Comparison of ENCODE assay signal across 12 mouse cellular contexts in the genomic region with DNA sequence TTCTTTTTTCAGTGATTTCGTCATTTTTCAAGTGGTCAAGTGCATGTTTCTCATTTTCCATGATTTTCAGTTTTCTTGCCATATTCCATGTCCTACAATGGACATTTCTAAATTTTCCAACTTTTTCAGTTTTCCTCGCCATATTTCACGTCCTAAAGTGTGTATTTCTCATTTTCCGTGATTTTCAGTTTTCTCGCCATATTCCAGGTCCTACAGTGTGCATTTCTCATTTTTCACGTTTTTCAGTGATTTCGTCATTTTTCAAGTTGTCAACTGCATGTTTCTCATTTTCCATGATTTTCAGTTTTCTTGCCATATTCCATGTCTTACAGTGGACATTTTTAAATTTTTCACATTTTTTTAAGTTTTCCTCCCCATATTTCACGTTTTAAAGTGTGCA. TPM values are rescaled to one million over a fixed set of nuclear protein-coding genes. Genes with fewer than 3 reads are reported as not detected.
DNase-seq lines count a peak whose midpoint lies in the region; ATAC-seq and TF ChIP-seq lines count a peak whose summit lies in the region.
"Not testable (repeated sequence)": the region's sequence is repeated elsewhere in the genome, so short reads cannot be mapped to it uniquely, and the experiment has no call there.
"Had no signal": no experiment of that assay in that cellular context is flagged by ENCODE, and none has a peak within 500 bp of the region (broad histone marks: within the 10 kb centered on the region; RNA-seq: fewer than 3 reads in every experiment).

No protein-coding gene starts in this region.

- H3K27me3 ChIP-seq in forebrain, embryonic 15.5 days; heart, embryonic 15.5 days; lung, embryonic 15.5 days; neural tube, embryonic 15.5 days (replicated peaks): not testable (repeated sequence)

- H3K4me3 ChIP-seq in forebrain, embryonic 15.5 days; heart, embryonic 15.5 days; left cerebral cortex, adult 2 months; lung, embryonic 15.5 days; neural tube, embryonic 15.5 days (replicated peaks): not testable (repeated sequence)

- not testable (repeated sequence) for H3K4me1 ChIP-seq in forebrain, embryonic 15.5 days; heart, embryonic 15.5 days (replicated peaks); lung, embryonic 15.5 days; neural tube, embryonic 15.5 days

- peaks cover 20% of the 10 kb centered on the region for H3K9me3 ChIP-seq in forebrain, embryonic 15.5 days
- H3K9me3 ChIP-seq in heart, embryonic 15.5 days (replicated peaks), result peaks cover 11% of the 10 kb centered on the region
- not testable (repeated sequence) for H3K9me3 ChIP-seq in lung, embryonic 15.5 days; neural tube, embryonic 15.5 days (replicated peaks)

- not testable (repeated sequence) for TF ChIP-seq CTCF in left cerebral cortex, adult 2 months (IDR thresholded peaks at IDR 0.05)

- H3K9ac ChIP-seq in forebrain, embryonic 15.5 days (replicated peaks); heart, embryonic 15.5 days; lung, embryonic 15.5 days; neural tube, embryonic 15.5 days (replicated peaks): not testable (repeated sequence)

- ATAC-seq in forebrain, embryonic 15.5 days (replicated peaks), result peak; percentile 76
- peak; percentile 59 for ATAC-seq in heart, embryonic 15.5 days (replicated peaks; ENCODE audit: insufficient number of reproducible peaks, insufficient read depth, low FRiP score, low read depth)
- ATAC-seq in lung, embryonic 15.5 days (ENCODE audit: borderline replicate concordance, extremely low read depth, low FRiP score, low TSS enrichment), result peak; percentile 73
- ATAC-seq in neural tube, embryonic 15.5 days (ENCODE audit: low FRiP score), result peak; percentile 83

- not testable (repeated sequence) for H3K27ac ChIP-seq in forebrain, embryonic 15.5 days (replicated peaks); heart, embryonic 15.5 days; left cerebral cortex, adult 2 months; lung, embryonic 15.5 days; neural tube, embryonic 15.5 days (replicated peaks)

- intact Hi-C loops in left cerebral cortex, adult 2 months (cut with DNase I), result not testable (repeated sequence)

- H3K36me3 ChIP-seq in forebrain, embryonic 15.5 days; heart, embryonic 15.5 days; lung, embryonic 15.5 days; neural tube, embryonic 15.5 days: not testable (repeated sequence)

- 74% methylated on average over 8 of the region's 8 CpGs for WGBS in forebrain, embryonic 15.5 days
- WGBS in heart, embryonic 15.5 days, result 72% methylated on average over 8 of the region's 8 CpGs
- WGBS in lung, embryonic 15.5 days, result 72% methylated on average over 8 of the region's 8 CpGs
- WGBS in neural tube, embryonic 15.5 days, result 74% methylated on average over 8 of the region's 8 CpGs

- peak; percentile 93 to 100 for DNase-seq in adrenal gland, adult (ENCODE audit: inconsistent age in 2 of 2, low spot score in 1 of 2)
- DNase-seq in kidney, adult 18-20 months, result peak; percentile 71
- DNase-seq in left cerebral cortex, adult 2 months (ENCODE audit: extremely low spot score in 1 of 2, low spot score in 2 of 2), result peak; percentile 94 to 97
- DNase-seq in testis, postnatal 14 days (ENCODE audit: low spot score), result peak; percentile 92

- not testable (repeated sequence) for H3K4me2 ChIP-seq in forebrain, embryonic 15.5 days (replicated peaks); heart, embryonic 15.5 days; lung, embryonic 15.5 days; neural tube, embryonic 15.5 days

RNA-seq across cellular contexts. Expression of gene Gm11168, which starts 3.5 kb away (rescaled TPM):
- polyA plus RNA-seq in forebrain, embryonic 15.5 days (2015; fragmentation: Nextera tagmentation; extraction: Ambion mirVana), result not detected in 2 replicates
- polyA plus RNA-seq in heart, embryonic 15.5 days (2015; fragmentation: Nextera tagmentation; extraction: Ambion mirVana), result not detected in 2 replicates
- not detected for total RNA-seq in left cerebral cortex, adult 2 months (2021)
- not detected in 2 replicates for polyA plus RNA-seq in lung, embryonic 15.5 days (2015; fragmentation: Nextera tagmentation; extraction: Ambion mirVana)
- polyA plus RNA-seq in neural tube, embryonic 15.5 days (2015; fragmentation: Nextera tagmentation; extraction: Ambion mirVana), result not detected in 2 replicates
- polyA plus RNA-seq: cortical plate, adult 2 months; gonadal fat pad, adult 2 months; spleen, adult 2 months had no signal

RNA-seq across cellular contexts. Expression of gene Gm10722, which starts 5.9 kb away (rescaled TPM):
- not detected in 2 replicates for polyA plus RNA-seq in forebrain, embryonic 15.5 days (2015; fragmentation: Nextera tagmentation; extraction: Ambion mirVana)
- not detected in 2 replicates for polyA plus RNA-seq in heart, embryonic 15.5 days (2015; fragmentation: Nextera tagmentation; extraction: Ambion mirVana)
- total RNA-seq in left cerebral cortex, adult 2 months (2021), result not detected
- not detected in 2 replicates for polyA plus RNA-seq in lung, embryonic 15.5 days (2015; fragmentation: Nextera tagmentation; extraction: Ambion mirVana)
- polyA plus RNA-seq in neural tube, embryonic 15.5 days (2015; fragmentation: Nextera tagmentation; extraction: Ambion mirVana), result not detected in 2 replicates
- total RNA-seq: adrenal gland, postnatal 10 days had no signal
- polyA plus RNA-seq: cortical plate, adult 2 months; gonadal fat pad, adult 2 months; spleen, adult 2 months had no signal

RNA-seq across cellular contexts. Expression of gene Gm10721, which starts 6.3 kb away (rescaled TPM):
- not detected in 2 replicates for polyA plus RNA-seq in forebrain, embryonic 15.5 days (2015; fragmentation: Nextera tagmentation; extraction: Ambion mirVana)
- not detected in 2 replicates for polyA plus RNA-seq in heart, embryonic 15.5 days (2015; fragmentation: Nextera tagmentation; extraction: Ambion mirVana)
- total RNA-seq in left cerebral cortex, adult 2 months (2021), result under 1 TPM in 1 of 2 experiments, not detected in 1; 0.93 TPM
- polyA plus RNA-seq in lung, embryonic 15.5 days (2015; fragmentation: Nextera tagmentation; extraction: Ambion mirVana), result 0.26 TPM in 1 of 2 replicates, not detected in the other
- polyA plus RNA-seq in neural tube, embryonic 15.5 days (2015; fragmentation: Nextera tagmentation; extraction: Ambion mirVana), result 0.56 TPM in 1 of 2 replicates, not detected in the other
- polyA plus RNA-seq: cortical plate, adult 2 months; gonadal fat pad, adult 2 months; spleen, adult 2 months had no signal

RNA-seq across cellular contexts. Expression of gene Gm10720, which starts 8.8 kb away (rescaled TPM):
- polyA plus RNA-seq in forebrain, embryonic 15.5 days (2015; fragmentation: Nextera tagmentation; extraction: Ambion mirVana), result not detected in 2 replicates
- 0.23 TPM in 1 of 2 replicates, not detected in the other for polyA plus RNA-seq in heart, embryonic 15.5 days (2015; fragmentation: Nextera tagmentation; extraction: Ambion mirVana)
- total RNA-seq in left cerebral cortex, adult 2 months (2021), result not detected
- polyA plus RNA-seq in lung, embryonic 15.5 days (2015; fragmentation: Nextera tagmentation; extraction: Ambion mirVana), result not detected in 2 replicates
- not detected in 2 replicates for polyA plus RNA-seq in neural tube, embryonic 15.5 days (2015; fragmentation: Nextera tagmentation; extraction: Ambion mirVana)
- total RNA-seq: adrenal gland, postnatal 10 days had no signal
- polyA plus RNA-seq: cortical plate, adult 2 months; gonadal fat pad, adult 2 months; spleen, adult 2 months had no signal

RNA-seq across cellular contexts. Expression of gene Gm10719, which starts 10.6 kb away (rescaled TPM):
- not detected in 2 replicates for polyA plus RNA-seq in forebrain, embryonic 15.5 days (2015; fragmentation: Nextera tagmentation; extraction: Ambion mirVana)
- 0.19 and 0.34 TPM in 2 replicates for polyA plus RNA-seq in heart, embryonic 15.5 days (2015; fragmentation: Nextera tagmentation; extraction: Ambion mirVana)
- not detected for total RNA-seq in left cerebral cortex, adult 2 months (2021)
- polyA plus RNA-seq in lung, embryonic 15.5 days (2015; fragmentation: Nextera tagmentation; extraction: Ambion mirVana), result 0.28 TPM in 1 of 2 replicates, not detected in the other
- 0.27 and 0.29 TPM in 2 replicates for polyA plus RNA-seq in neural tube, embryonic 15.5 days (2015; fragmentation: Nextera tagmentation; extraction: Ambion mirVana)
- polyA plus RNA-seq: cortical plate, adult 2 months; gonadal fat pad, adult 2 months; spleen, adult 2 months had no signal
